Mouse (Mus musculus): ENCODE measurements around the gene Gps2.
A peak's percentile ranks its signal among the peaks of the same experiment; 100 is the strongest.
"Not testable (repeated sequence)": the region's sequence is repeated elsewhere in the genome, so short reads cannot be mapped to it uniquely, and the experiment has no call there.

Gps2 gene

DNA sequence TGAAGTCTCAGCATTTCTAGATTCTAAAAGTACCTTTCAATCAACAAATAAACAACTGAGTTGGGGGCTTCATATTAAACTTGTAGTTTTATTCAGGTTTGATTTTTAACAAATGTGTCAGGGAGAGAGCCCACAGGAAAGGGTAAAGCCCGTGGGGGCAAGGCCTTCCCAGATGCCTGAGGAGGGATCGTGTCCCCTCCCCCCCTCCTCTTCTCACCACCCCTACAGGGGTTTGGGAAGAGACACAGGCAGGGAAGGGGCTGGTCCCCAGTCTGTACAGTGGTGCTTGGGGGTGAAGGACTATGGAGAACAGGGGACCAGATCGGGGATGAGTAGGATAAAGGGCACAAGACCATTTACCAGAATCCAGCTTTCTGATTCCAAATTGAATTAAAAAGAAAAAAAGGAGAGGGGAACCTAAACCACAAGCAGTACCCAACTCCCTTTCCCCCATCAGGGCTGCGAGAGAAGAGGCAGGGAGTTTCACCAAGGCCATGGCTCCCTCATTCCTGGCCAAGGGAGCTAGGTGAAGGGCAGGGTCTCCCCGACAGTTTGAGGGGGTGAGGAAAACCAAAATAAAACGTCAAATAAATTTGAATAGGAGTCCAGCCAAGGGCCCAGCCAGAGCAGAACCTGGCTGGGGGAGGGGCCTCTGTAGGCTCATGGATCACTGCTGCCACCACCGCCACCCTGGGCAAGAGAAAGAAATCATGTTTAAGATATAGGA lies 3.1 kb downstream of the Gps2 start:
- not testable (repeated sequence) for DNase-seq (ENCODE audit: low spot score)

GRCm38 (mm10) chr11:69917379-69917948 lies 3.8 kb downstream of the Gps2 start:
- no peak for DNase-seq (ENCODE audit: low spot score)

DNA sequence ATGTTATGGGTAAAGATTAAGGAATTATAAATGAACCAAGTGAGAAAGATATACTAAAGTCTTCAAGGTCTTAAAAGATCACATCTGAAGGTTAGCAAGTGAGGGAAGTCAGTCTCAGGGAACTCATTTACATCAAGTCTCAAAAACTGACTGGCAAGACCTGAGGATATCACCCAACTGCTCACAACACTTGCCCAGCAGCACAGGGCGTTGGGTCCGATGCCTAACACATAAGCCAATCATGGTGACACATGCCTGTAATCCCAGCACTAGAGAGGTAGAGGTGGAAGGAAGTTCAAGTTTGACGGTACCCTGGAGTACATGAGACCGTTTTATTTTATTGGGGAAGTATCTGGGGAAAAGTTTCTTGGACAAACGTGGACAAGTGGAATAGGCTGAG lies 4.4 kb downstream of the Gps2 start:
- no peak for DNase-seq (ENCODE audit: low spot score)

GRCm38 (mm10) chr11:69919053-69919452 lies 5.4 kb downstream of the Gps2 start:
- no peak for DNase-seq (ENCODE audit: low spot score)

GRCm38 (mm10) chr11:69919661-69920265 lies 6.1 kb downstream of the Gps2 start:
- DNase-seq (ENCODE audit: low spot score), result peak; percentile 63

DNA sequence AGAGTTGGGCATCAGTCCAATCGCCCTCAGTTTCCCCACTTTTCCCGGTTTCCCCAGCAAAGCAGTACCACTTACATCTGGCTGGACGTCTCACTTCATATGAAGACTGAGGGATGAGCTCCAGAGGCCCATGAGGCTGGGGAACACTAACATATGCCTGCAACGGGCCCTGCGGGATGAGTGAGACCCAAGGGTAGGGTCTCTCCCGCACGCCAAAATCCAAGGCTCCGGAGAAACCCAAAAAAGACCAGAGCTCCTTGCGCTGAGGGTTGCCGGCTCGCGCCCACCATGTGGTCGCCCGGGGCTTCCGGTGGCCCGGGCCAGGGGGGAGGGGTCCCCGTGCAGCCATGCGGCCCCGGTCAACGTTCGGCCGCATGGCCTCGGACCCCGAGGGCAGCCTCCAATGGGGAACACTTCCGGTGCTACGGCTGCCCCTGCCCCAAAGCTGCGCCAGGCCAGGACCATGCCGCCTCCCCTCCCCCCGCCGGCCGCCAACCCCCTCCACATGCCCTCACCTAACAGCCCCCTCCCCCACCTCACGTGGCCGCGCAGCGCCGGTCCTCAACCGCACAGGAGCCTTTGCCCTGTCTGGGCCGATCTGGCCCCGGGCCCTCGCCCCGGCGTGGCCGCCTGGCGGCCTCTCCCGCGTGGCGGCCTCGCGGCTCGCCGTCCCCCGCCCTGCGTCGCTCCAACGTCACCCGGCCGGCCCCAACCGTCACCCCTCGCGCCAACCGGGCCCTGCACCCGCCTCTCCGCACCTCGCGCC lies 6.8 kb downstream of the Gps2 start:
- DNase-seq (ENCODE audit: low spot score), result peak; percentile 39

GRCm38 (mm10) chr11:69921114-69922011 lies 7.7 kb downstream of the Gps2 start, which contains the start of gene Eif5a:
Gene Eif5a (minus strand): TSS chr11:69921958.
- DNase-seq (ENCODE audit: low spot score), result peak; percentile 100

- no peak for DNase-seq (ENCODE audit: low spot score)
These were observed 8.5 kb downstream of the Gps2 start for GRCm38 (mm10) chr11:69922012-69922756.

GRCm38 (mm10) chr11:69922796-69923195 lies 9.1 kb downstream of the Gps2 start:
- no peak for DNase-seq (ENCODE audit: low spot score)

DNA sequence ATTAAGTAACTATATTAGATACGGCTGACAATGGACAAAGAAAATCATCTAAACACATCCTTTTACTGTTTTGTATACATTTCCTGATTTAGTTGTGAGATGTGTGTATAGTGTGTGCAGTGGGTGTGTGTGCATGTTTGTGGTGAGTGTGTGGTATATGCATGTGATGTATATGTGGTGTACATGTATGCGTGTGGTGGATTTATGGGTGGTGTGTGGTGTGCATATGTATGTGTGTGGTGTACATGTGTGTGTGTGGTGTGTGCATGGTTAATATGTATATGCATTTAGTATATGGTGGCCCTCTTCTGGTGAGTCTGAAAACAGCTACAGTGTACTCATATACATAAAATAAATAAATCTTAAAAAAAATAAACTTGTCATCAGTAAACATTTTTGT lies 13.8 kb downstream of the Gps2 start:
- DNase-seq (ENCODE audit: low spot score), result no peak

- no peak for DNase-seq (ENCODE audit: low spot score)
These were observed 16.0 kb downstream of the Gps2 start for GRCm38 (mm10) chr11:69929712-69930111.

DNA sequence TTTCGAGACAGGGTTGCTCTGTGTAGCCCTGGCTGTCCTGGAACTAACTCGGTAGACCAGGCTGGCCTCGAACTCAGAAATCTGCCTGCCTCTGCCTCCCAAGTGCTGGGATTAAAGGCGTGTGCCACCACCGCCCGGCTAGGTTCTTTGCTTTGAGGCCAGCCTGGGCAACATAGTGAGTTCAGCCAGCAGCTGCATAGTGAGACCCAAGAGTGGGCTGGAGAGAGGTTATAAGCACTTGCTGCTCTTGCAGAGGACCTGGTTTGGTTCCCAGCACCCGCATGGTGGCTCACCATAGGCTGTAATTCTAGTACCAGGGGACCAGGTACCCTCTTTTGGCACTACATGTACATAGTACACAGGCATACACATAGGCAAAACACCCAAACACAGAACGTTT lies 16.5 kb downstream of the Gps2 start:
- DNase-seq (ENCODE audit: low spot score), result not testable (repeated sequence)

DNA sequence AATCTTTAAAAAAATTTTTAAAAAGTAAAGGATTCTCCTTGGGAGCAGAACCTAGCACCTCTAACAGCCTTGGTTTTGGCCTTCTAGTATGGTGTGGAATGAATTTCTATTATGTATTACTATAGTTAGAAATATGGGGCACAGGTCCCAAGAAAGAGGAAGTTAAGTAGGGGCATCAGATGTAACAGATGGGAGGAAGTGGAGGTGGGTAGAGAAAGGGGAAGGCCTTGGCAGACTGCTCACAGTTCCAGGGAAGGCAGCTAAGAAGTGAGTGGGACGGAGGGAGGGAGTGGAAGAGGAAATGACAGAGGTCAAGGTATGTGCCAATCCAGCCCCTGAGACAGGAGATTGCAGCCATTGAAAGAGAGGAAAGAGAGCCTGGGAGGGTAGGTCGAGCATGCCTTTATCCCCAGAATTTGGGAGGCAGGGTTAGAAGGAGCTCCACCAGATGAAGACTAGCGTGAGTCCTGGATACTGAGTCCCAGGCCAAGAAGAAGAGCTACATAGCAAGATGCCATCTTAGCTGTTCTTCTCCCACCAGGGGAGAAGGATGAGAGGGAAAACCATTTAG lies 17.4 kb downstream of the Gps2 start:
- DNase-seq (ENCODE audit: low spot score), result no peak

- no peak for DNase-seq (ENCODE audit: low spot score)
These were observed 18.1 kb downstream of the Gps2 start for GRCm38 (mm10) chr11:69931769-69932168.

DNA sequence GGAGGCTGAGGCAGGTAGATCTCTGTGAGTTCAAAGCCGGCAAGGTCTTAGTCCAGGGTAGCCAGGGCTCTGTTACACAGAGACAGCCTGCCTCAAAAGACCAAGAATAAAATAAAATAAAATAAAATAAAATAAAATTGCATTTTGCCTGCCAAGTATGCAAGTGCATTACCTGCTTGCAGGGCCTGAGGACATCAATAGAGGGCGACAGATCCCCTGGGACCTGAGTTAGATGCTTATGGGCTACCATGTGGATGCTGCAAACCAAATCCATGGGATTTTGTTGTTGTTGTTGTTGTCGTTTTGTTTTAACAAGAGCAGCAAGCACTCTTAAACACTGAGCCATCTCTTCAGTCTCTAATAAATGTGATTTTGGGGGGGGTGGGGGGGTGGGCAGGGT lies 18.6 kb downstream of the Gps2 start:
- no peak for DNase-seq (ENCODE audit: low spot score)

GRCm38 (mm10) chr11:69933066-69933465 lies 19.4 kb downstream of the Gps2 start:
- no peak for DNase-seq (ENCODE audit: low spot score)

DNA sequence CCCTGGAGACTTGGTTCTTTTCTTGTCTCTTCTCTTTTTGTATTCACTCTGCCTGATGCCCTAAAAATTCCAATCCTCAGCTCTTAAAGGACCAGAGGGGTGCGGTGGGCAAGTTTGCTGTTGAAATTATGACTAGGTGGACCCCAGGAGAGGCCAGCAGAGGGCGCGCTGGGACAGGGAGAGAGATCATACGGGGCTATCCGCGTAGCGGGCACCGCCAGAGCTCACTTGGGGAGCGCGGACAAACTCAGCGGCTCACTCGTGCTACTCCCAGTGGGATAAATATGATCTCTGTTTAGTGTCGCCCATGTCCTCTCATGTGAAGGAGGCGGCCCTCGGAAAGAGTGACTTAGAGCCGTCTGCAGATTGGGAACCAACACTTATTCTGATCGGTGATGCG lies 20.5 kb downstream of the Gps2 start:
- peak; percentile 73 for DNase-seq (ENCODE audit: low spot score)

- DNase-seq (ENCODE audit: low spot score), result no peak
These were observed 21.0 kb downstream of the Gps2 start for GRCm38 (mm10) chr11:69934681-69935080.

DNA sequence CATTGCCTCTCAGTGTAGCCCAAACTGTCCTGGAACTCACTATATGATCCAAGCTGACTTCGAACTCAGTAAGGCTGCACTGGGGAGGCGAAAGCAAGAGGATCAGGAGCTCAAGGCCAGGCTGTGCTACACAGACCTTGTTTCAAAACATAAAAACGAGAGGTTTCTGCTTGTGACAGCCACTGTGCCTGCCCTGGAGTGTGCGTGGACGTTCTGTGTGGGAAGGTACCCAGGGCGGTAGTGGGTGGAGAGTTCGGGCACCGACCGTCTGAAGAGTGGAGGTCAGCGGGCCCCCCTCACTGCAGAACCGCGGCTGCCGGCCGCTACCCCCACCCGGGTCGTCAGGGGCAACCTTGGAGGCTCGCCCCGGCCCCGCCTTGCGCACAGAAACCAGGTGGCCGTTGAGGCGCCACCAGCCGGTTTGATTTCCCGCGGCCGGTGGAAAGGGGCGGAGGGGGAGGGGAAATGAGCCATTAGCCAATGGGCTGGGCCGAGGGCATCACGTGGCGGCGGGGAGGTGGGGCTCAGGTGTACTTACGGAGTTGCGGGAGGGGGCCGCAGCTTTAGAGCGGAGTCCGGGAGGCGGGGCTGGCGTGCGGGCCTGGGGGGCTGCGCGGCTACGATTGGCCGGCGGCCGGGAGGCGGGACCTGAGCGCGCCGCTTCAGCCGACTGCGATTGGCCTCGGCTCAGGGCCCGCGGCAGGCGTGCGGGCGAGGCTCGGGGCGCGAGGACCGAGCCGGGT lies 21.6 kb downstream of the Gps2 start, which contains the start of gene Ybx2:
Gene Ybx2 (plus strand): TSS at position 660 of the 743 bp plus-strand sequence.
- peak; percentile 71 for DNase-seq (ENCODE audit: low spot score)

DNA sequence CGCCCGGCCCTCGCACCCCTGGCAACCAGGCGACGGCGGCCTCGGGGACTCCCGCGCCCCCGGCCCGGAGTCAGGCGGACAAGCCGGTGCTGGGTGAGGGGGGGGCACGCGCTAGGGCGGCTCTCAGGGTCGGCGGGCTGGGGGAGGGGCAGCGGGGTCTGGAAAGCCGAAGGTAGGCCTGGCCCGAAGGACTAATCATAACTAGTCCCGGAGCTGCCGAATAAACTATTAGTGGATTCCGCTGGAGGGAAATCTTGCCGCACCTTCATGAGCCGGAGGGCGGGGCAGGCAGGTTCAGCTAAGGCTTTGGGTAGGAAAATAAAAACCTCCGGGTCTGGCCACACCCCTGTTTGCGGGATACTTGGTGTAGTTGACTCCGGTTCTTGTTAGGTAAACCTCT lies 22.5 kb downstream of the Gps2 start:
- DNase-seq (ENCODE audit: low spot score), result no peak
